Mouse (Mus musculus) neutrophil, adult 59 days (primary cell): ENCODE results near the gene Trmt10a. TPM values are rescaled to one million over a fixed set of nuclear protein-coding genes. Genes with fewer than 3 reads are reported as not detected.

Source experiments
- total RNA-seq, 2 experiments: library from RNA; stranded (reverse); gene quantifications; 1 replicate in 1 of 2; 2 replicates in 1 of 2; pipeline ENCODE4 v1.2.4; 2023

The Trmt10a gene
- 1 to 10 TPM; 3.6 to 3.9 TPM for total RNA-seq

GRCm38 (mm10) chr3:138143315-138144059 is at the start of gene Trmt10a:
Gene Trmt10a, plus strand, starts transcription at chr3:138143448.

DNA sequence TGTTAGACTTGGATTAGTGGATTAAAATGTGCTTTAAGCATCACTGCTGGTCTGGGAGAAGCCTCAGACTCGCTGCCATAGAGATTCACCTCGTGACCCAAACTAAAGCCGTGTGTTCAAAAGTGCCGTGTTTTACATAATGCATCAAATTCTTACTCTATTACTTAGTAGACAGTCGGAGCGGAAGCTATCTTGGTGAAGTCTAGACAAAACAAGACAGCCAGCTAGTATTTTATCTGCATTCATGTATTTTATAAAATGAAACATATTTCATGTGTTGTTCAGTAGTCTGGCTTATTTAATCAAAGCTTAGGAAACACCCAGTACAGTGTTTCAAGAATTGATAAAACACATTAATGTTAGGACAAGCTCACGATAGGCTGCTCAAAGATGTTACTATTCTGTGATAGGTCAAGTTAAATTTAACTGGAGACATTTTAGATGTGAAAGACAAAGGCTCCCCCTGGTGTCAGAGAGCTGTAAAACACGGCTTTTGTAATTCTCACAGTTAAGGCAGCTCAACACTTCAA is 1.5 kb downstream of the Trmt10a start, which contains the start of gene Mttp:
Mttp (minus strand) TSS at position 327 of the 530 bp plus-strand sequence.

DNA sequence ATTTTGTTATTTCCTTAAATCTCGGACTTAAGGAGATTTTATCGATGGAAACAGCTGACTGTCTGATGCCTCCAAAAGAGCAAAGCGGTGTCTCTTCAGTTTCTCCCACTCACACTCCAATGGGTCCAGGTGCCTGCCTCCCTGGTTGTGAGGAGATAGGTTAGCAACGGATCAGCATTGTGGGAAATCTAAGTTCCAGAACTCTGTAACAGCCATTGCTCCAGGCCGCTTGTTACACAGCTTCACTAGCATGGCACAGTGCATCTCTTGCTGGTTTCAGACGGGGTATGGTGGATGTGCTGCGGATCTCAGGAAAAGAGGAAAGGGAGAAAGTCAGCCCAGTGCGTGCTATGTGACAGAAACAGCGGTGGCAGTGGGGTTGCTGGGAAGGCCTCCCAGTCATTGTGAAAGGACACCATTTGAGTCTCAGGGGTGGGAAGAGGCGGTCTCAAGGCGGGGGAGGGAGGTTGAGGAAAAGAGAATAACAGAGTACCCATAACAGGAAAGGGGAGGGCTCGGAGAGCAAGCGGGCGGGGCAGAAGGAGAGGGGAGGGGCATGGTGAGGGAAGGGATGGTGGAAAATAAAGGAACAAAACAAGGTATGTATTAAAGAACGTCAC is 50.5 kb downstream of the Trmt10a start, which contains the start of gene 4930579F01Rik:
4930579F01Rik (minus strand) TSS at position 143 of the 620 bp plus-strand sequence.

Other genes with a start within 250 kb of the Trmt10a start
- 10 to 100 TPM; 62.0 to 78.3 TPM for gene Lamtor3, start 224.9 kb upstream of the Trmt10a start, total RNA-seq
- gene Dapp1, start 161.9 kb upstream of the Trmt10a start, total RNA-seq, result 10 to 100 TPM; 44.5 to 48.6 TPM
- not detected for gene 1110002E22Rik, start 78.4 kb upstream of the Trmt10a start, total RNA-seq
- gene Gm5105, start 76.1 kb upstream of the Trmt10a start, total RNA-seq, result not detected
- gene Mttp, start 1.5 kb downstream of the Trmt10a start, total RNA-seq, result under 1 TPM; 0.53 to 0.69 TPM
- gene 4930579F01Rik, start 50.4 kb downstream of the Trmt10a start, total RNA-seq, result not detected
- gene Adh7, start 74.3 kb downstream of the Trmt10a start, total RNA-seq, result not detected
- gene Adh1, start 117.5 kb downstream of the Trmt10a start, total RNA-seq, result under 1 TPM in 1 of 2 experiments, not detected in 1; 0.47 TPM
- not detected for gene Adh6a, start 169.8 kb downstream of the Trmt10a start, total RNA-seq
- gene Adh6b, start 198.3 kb downstream of the Trmt10a start, total RNA-seq, result not detected